Mouse (Mus musculus) midbrain, embryonic 16.5 days (tissue): ENCODE data around the gene Agfg2. TPM values are rescaled to one million over a fixed set of nuclear protein-coding genes. Genes with fewer than 3 reads are reported as not detected.

ENCODE experiments used
- ATAC-seq: fragments of 200-750 bp; cut with Nextera tagmentation; 2 replicates; pipeline ENCODE4 v1.8.0; 2017; ENCODE audit warnings: moderate TSS enrichment
- H3K27ac ChIP-seq: fragments of 300-500 bp; sonication (generic); 2 replicates; pipeline ENCODE4 v1.5.1; 2014; ENCODE audit warnings: mild to moderate bottlenecking, low read length, mixed read lengths
- H3K27me3 ChIP-seq: fragments of 300-500 bp; sonication (generic); 2 replicates; pipeline ENCODE4 v1.6.1; 2014; ENCODE audit warnings: low read depth, low read length, mixed read lengths; ENCODE audit not compliant: control insufficient read depth, insufficient read depth
- H3K36me3 ChIP-seq: fragments of 300-500 bp; sonication (generic); 2 replicates; pipeline ENCODE4 v1.6.1; 2014; ENCODE audit warnings: mild to moderate bottlenecking, low read length, moderate library complexity, mixed read lengths; ENCODE audit not compliant: control insufficient read depth, insufficient read depth
- H3K4me1 ChIP-seq: fragments of 300-500 bp; sonication (generic); 2 replicates; pipeline ENCODE4 v1.6.1; 2014; ENCODE audit warnings: mild to moderate bottlenecking, low read length, mixed read lengths; ENCODE audit not compliant: control insufficient read depth, insufficient read depth
- H3K4me2 ChIP-seq: fragments of 300-500 bp; sonication (generic); 2 replicates; pipeline ENCODE4 v1.6.1; 2014; ENCODE audit warnings: mild to moderate bottlenecking, low read length, mixed read lengths
- H3K4me3 ChIP-seq: fragments of 300-500 bp; sonication (generic); 2 replicates; pipeline ENCODE4 v1.5.1; 2014; ENCODE audit warnings: low read depth, mild to moderate bottlenecking, low read length, moderate library complexity, mixed read lengths
- H3K9ac ChIP-seq: fragments of 300-500 bp; sonication (generic); 2 replicates; pipeline ENCODE4 v1.6.1; 2014; ENCODE audit warnings: low read depth, low read length, mixed read lengths
- H3K9me3 ChIP-seq: fragments of 300-500 bp; sonication (generic); replicated peaks from 2 replicates; pipeline ENCODE4 v1.6.1; 2014; ENCODE audit warnings: mild to moderate bottlenecking, low read length, mixed read lengths; ENCODE audit not compliant: control insufficient read depth, poor library complexity, severe bottlenecking
- WGBS: fragments of 180-500 bp; shearing (Covaris S2); extraction: QIAGEN DNeasy Blood & Tissue Kit; methylation state at CpG from one replicate; pipeline ENCODE4 v1.1.7; 2014; 5-methylcytosine and 5-hydroxymethylcytosine counted together
- polyA plus RNA-seq: library from polyadenylated mRNA; unstranded; fragments of >200 nt; fragmentation: Nextera tagmentation; extraction: Ambion mirVana; gene quantifications from 2 replicates; pipeline ENCODE4 v1.2.1, GENCODE M21; 2015

Gene Agfg2
- polyA plus RNA-seq, 1 experiment from 2014 or later, result 20.4 TPM

GRCm38 (mm10) chr5:137653366-137653765, 31.2 kb downstream of the Agfg2 start:
- 91% methylated on average over 10 of the region's 10 CpGs for WGBS
- peaks cover 16% of the 10 kb centered on the region for H3K4me1 ChIP-seq
- no peak overlapping the region for H3K4me3 ChIP-seq
- H3K27ac ChIP-seq, result no peak overlapping the region
- no peak overlapping the region for H3K4me2 ChIP-seq
- peaks cover 4% of the 10 kb centered on the region; the same call in 1 of the 2 replicates for H3K36me3 ChIP-seq
- H3K9me3 ChIP-seq, result no peaks in the 10 kb centered on the region
- no peaks in the 10 kb centered on the region for H3K27me3 ChIP-seq
- ATAC-seq, result no peak
- no peak overlapping the region for H3K9ac ChIP-seq

GRCm38 (mm10) chr5:137652474-137652873, 32.1 kb downstream of the Agfg2 start:
- H3K9me3 ChIP-seq, result no peaks in the 10 kb centered on the region
- H3K4me3 ChIP-seq, result no peak overlapping the region
- no peak overlapping the region for H3K9ac ChIP-seq
- H3K4me2 ChIP-seq, result no peak overlapping the region
- peaks cover 23% of the 10 kb centered on the region for H3K4me1 ChIP-seq
- 33% methylated on average over 3 of the region's 3 CpGs for WGBS
- ATAC-seq, result no peak
- no peaks in the 10 kb centered on the region for H3K27me3 ChIP-seq
- H3K36me3 ChIP-seq, result peaks cover 4% of the 10 kb centered on the region; the same call in 1 of the 2 replicates
- no peak overlapping the region for H3K27ac ChIP-seq

GRCm38 (mm10) chr5:137649669-137650571, 34.6 kb downstream of the Agfg2 start:
- peaks cover 27% of the 10 kb centered on the region for H3K4me1 ChIP-seq
- no peak overlapping the region for H3K4me3 ChIP-seq
- peaks cover 16% of the 10 kb centered on the region for H3K27me3 ChIP-seq
- no peak for ATAC-seq
- H3K27ac ChIP-seq, result 0 out of 2 replicates have a peak overlapping the region, but pooled peaks have one; percentile 13
- WGBS, result 14% methylated on average over 18 of the region's 18 CpGs
- peaks cover 4% of the 10 kb centered on the region; the same call in 1 of the 2 replicates for H3K36me3 ChIP-seq
- H3K9ac ChIP-seq, result no peak overlapping the region
- peak overlapping the region; percentile 43 for H3K4me2 ChIP-seq
- H3K9me3 ChIP-seq, result no peaks in the 10 kb centered on the region

GRCm38 (mm10) chr5:137649251-137649650, 35.3 kb downstream of the Agfg2 start:
- no peak for ATAC-seq
- WGBS, result 25% methylated on average over 4 of the region's 4 CpGs
- Histone ChIP-seq H3K4me3 (no peak overlapping the region), H3K4me2 (no peak overlapping the region), H3K9ac (no peak overlapping the region), H3K9me3 (no peaks in the 10 kb centered on the region), H3K27ac (no peak overlapping the region), H3K36me3 (peaks cover 4% of the 10 kb centered on the region; the same call in 1 of the 2 replicates), H3K4me1 (peaks cover 27% of the 10 kb centered on the region), H3K27me3 (peaks cover 22% of the 10 kb centered on the region)

GRCm38 (mm10) chr5:137647827-137648601, 36.5 kb downstream of the Agfg2 start:
- Histone ChIP-seq H3K36me3 (peaks cover 4% of the 10 kb centered on the region; the same call in 1 of the 2 replicates), H3K27me3 (peaks cover 29% of the 10 kb centered on the region), H3K4me2 (no peak overlapping the region), H3K4me3 (no peak overlapping the region), H3K9ac (peak overlapping the region; percentile 40; the same call in 1 of the 2 replicates), H3K4me1 (peaks cover 27% of the 10 kb centered on the region), H3K27ac (peak overlapping the region; percentile 66), H3K9me3 (no peaks in the 10 kb centered on the region)
- 74% methylated on average over 9 of the region's 9 CpGs for WGBS
- ATAC-seq, result peak; percentile 79

- H3K9ac ChIP-seq, result 0 out of 2 replicates have a peak within 1 kb of the TSS, but pooled peaks have one; percentile 44
- peak within 1 kb of the TSS; percentile 42 for H3K4me2 ChIP-seq
- H3K27ac ChIP-seq, result no peak within 1 kb of the TSS
- no peak for ATAC-seq
- 14% methylated on average over 11 of the region's 11 CpGs for WGBS
- H3K4me1 ChIP-seq, result peaks cover 27% of the 10 kb centered on the region
- H3K4me3 ChIP-seq, result peak within 1 kb of the TSS; percentile 26
- H3K36me3 ChIP-seq, result peaks cover 9% of the 10 kb centered on the region
- H3K9me3 ChIP-seq, result no peaks in the 10 kb centered on the region
- peaks cover 29% of the 10 kb centered on the region for H3K27me3 ChIP-seq
Measured at GRCm38 (mm10) chr5:137645652-137646091, 38.9 kb downstream of the Agfg2 start, which contains the start of gene Irs3. Irs3 (minus strand) TSS chr5:137645714.

- H3K4me2 ChIP-seq, result peak overlapping the region; percentile 42
- peaks cover 14% of the 10 kb centered on the region for H3K36me3 ChIP-seq
- peaks cover 29% of the 10 kb centered on the region for H3K27me3 ChIP-seq
- H3K9ac ChIP-seq, result 0 out of 2 replicates have a peak overlapping the region, but pooled peaks have one; percentile 44
- no peak overlapping the region for H3K27ac ChIP-seq
- H3K4me1 ChIP-seq, result peaks cover 26% of the 10 kb centered on the region
- WGBS, result 2% methylated on average over 44 of the region's 44 CpGs
- no peaks in the 10 kb centered on the region for H3K9me3 ChIP-seq
- peak overlapping the region; percentile 26 for H3K4me3 ChIP-seq
- ATAC-seq, result no peak
Measured at GRCm38 (mm10) chr5:137645091-137645651, 39.4 kb downstream of the Agfg2 start.

GRCm38 (mm10) chr5:137644484-137644883, 40.0 kb downstream of the Agfg2 start:
- no peak overlapping the region for H3K9ac ChIP-seq
- H3K9me3 ChIP-seq, result no peaks in the 10 kb centered on the region
- peaks cover 19% of the 10 kb centered on the region for H3K4me1 ChIP-seq
- ATAC-seq, result no peak
- no peak overlapping the region for H3K27ac ChIP-seq
- 37% methylated on average over 19 of the region's 19 CpGs for WGBS
- H3K4me2 ChIP-seq, result no peak overlapping the region
- no peak overlapping the region for H3K4me3 ChIP-seq
- H3K27me3 ChIP-seq, result peaks cover 29% of the 10 kb centered on the region
- H3K36me3 ChIP-seq, result peaks cover 21% of the 10 kb centered on the region
